Mouse (Mus musculus) brain, embryonic 14.5 days (tissue): ENCODE data around the gene Arhgap17. TPM values are rescaled to one million over a fixed set of nuclear protein-coding genes. Genes with fewer than 3 reads are reported as not detected.
A peak's percentile ranks its signal among the peaks of the same experiment; 100 is the strongest.

Experiments
- DNase-seq: peaks from one replicate; pipeline ENCODE4 v3.0.0-alpha.2; 2011; ENCODE audit warnings: low read depth
- CTCF ChIP-seq: fragments of 200-500 bp; IDR thresholded peaks from 2 replicates; pipeline ENCODE4 v1.5.1; 2012; ENCODE audit warnings: inconsistent platforms, mild to moderate bottlenecking, moderate library complexity, borderline replicate concordance; ENCODE audit not compliant: insufficient read depth, insufficient read length; ENCODE audit errors: extremely low read depth
- POLR2A ChIP-seq: fragments of 200-500 bp; IDR thresholded peaks from 2 replicates; pipeline ENCODE4 v1.6.1; 2012; ENCODE audit warnings: mild to moderate bottlenecking, inconsistent platforms, borderline replicate concordance; ENCODE audit not compliant: poor library complexity, insufficient read depth, insufficient read length, severe bottlenecking; ENCODE audit errors: extremely low read depth
- polyA plus RNA-seq: library from polyadenylated mRNA; depleted of rRNA; stranded (reverse); fragments of >200 nt; gene quantifications from 2 replicates; pipeline ENCODE4 v1.2.3, GENCODE M21; 2012

Arhgap17 gene
- polyA plus RNA-seq, 1 experiment: 24.4 TPM

DNA sequence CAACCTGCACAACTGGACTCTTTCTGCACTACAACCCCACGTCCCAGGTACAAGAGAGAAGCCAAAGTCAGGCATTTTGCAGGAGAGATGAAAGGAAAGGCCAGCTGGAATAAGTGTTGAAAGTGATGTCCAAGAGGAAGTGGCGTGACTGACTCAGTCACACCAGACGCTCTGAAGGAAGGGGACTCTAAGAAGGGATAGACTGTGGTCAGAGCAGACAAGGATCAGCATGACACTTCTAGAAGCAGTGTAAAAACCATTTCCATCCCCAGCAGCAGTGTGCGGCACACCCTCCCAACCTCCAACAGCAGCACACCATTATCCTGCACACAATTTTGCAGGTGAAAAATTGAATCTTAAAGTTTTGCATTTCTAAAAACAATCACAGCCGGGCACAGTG, 15.3 kb downstream of the Arhgap17 start:
- DNase-seq: no peak
- TF ChIP-seq POLR2A (no peak), CTCF (no peak)

DNA sequence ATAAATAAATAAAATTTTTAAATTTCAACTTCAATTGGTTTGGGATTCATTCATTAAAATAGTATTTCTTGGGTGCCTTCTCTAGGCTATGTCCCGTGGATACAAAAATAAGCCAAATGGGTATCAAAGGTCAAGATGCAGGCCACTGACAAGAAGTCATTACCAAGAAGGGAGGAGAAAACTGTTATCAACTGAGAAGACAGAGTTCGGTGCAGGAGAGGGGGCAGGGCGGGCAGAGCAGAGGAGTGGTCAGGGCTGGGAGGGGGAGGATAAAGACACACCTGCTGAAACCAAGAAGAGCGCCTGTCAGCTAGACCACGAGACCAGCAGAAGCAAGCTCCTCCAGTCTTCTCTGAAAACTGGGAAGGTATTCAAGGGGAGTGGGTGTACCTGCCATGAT, 15.8 kb downstream of the Arhgap17 start:
- TF ChIP-seq CTCF: no peak
- no peak for TF ChIP-seq POLR2A
- no peak for DNase-seq

DNA sequence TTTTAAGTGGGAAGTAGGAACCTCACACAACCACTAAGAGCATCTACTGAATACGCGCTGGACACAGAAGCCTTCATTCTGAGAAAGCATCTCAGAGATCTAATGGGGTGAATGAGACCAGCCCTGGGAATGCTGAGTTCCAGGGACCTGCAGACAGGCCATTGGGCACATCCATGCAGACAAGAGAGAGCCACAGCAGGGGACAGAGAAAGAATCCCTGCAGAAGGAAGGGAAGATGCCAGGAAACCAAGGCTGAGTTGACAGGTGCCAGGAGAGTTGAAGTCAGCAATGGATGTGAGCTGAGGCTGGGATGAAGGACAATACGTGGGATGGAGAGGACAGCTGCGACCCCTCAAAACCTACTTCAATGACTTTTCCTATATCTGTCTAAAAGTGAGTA, 16.6 kb downstream of the Arhgap17 start:
- TF ChIP-seq POLR2A (no peak), CTCF (no peak)
- DNase-seq: no peak

DNA sequence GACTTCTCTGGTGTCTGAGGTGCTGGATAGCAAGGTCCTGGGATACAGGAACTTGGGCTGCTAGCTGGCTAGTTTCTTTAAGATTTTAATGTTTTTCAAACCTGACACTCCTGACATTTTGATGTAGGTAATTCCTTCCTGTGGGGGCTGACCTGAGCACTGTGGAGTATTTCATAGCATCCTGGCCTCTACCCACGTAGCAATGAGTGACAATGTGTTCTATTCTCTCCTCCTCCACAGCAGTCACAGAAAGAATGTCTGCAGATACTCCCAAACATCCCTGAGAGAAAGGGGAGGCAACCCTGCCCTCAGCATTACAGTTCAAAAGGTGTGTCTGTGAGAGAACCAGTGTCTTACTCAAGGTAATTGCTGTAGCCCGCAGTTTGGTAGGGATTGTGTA, 19.5 kb downstream of the Arhgap17 start:
- TF ChIP-seq POLR2A: no peak
- DNase-seq: no peak

DNA sequence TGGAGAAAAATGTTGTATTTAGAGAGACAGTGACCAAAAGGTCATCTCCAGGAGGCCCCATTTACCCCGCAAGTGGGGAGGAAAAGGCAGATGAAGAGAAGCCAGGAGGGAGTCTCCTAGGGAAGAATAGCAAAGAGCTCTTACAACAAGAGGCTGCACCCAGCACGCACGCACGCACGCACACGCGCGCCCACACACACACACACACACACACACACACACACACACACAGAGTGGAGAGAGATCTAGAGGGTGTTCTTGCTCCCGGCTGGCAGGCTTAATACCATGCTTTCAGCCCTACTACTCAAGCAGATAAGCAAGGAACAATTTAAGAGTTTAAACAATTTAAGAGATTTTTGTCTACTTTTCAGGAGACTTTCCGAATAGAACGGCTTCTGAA, 19.9 kb downstream of the Arhgap17 start:
- DNase-seq: peak; percentile 34
- no peak for TF ChIP-seq POLR2A
- no peak for TF ChIP-seq CTCF

DNA sequence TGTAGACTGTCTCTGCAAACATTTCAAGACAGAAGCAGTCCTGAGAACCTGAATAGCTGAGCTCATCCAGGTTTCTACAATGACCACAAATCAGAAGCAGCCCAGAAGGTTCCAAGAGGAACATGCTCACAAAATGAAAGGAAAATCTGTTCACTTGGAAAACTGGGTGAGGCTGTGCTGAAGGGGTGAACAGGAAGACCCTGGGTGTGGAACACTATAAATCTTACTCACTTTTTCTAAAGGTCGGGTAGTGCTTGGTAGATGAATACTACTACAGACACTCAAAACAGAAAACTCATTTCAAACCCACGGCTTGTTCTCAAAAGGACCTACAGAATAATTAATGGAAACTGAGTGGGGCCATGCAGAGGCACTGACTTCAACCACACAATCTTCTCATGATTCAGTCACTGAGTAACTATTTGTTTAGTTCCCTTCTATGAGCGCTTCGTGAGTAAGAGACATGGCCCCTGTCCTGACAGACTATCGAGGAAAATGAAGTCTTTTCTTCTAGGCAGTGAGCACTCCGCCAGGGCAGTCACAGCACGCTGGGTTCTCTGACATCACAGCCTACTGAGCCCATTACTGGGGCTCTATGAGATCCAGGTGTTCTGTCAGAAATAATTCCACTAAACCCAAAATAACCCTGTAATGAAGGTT, 23.0 kb downstream of the Arhgap17 start:
- TF ChIP-seq POLR2A: no peak
- TF ChIP-seq CTCF: no peak
- no peak for DNase-seq

DNA sequence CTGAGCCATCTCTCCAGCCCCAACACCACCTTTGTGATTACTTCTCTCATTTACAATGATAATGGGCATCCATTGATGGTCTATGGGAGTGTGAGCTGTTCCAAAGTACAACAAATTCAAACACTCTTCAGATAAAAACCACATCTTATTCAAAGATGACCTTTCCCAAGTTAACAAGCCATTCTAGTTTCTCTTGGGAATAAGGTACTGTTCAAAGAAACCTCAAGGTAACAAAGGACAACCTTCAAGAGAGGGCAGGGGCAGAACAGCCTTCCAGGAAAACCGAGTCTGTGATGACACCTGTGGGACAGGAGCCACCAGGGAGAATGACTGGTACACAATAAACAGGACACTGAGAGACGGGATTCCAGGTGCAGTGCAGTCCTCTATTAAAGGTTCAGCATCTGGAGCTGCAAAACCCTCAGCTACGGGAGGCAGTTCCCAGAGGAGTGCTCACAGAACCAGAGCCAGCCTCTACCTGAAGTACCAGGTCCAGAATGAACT, 24.6 kb downstream of the Arhgap17 start:
- TF ChIP-seq POLR2A (no peak), CTCF (no peak)

DNA sequence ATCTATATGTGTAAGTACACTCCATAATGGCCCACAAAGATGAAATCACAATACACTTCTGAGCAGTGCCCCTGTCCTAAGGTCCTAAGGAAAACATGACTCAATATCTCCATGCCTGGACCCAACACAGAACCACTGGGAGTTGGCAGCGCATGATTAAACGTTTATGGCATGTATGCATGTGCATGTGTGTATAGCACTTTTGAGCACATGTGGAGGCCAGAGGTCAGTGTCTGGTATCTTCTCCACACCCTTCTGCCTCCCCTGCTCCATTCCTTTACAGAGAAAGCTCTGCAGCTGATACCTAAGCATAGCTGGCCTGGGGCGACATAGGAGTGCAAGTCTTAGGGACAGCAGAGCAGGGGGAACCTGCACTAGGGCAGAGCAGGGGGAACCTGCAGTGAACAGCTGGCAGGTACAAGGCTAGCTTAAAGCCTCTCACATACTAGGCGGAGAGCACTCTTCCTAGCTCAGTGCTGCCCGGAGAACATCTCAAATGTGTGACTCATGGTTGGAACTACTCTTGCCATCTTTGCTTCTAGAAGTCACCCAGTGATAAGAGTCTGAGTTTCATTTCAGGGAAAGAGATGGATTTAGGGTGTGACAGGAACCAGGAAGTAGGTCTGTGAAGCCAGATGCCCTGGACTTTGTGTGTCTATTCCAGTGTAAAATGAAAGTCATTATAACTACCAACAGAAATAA, 25.5 kb downstream of the Arhgap17 start:
- DNase-seq: no peak
- TF ChIP-seq POLR2A (no peak), CTCF (no peak)

More for the DNA sequence above, 24.6 kb downstream of the Arhgap17 start:
- DNase-seq: no peak

DNA sequence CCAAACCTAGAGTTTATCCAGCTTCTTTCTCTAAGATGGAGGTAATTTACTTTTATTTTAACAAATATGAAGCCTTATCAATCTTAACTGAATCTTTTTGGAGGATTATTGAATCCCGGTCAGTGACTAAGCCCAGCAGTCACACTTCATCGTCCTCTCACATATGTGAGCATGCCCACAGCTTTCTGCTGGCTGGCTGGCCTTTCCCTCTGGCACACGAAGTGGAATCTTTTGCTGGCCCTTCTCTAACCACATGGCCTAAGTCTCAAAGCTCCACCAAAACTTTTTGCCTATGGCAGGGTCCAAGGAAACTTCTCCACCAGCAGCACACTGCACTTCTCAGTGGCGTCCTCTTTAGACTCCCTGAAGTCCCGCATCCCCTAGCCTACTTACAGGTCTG, 27.8 kb downstream of the Arhgap17 start:
- DNase-seq: no peak
- TF ChIP-seq POLR2A: no peak
- TF ChIP-seq CTCF: no peak

DNA sequence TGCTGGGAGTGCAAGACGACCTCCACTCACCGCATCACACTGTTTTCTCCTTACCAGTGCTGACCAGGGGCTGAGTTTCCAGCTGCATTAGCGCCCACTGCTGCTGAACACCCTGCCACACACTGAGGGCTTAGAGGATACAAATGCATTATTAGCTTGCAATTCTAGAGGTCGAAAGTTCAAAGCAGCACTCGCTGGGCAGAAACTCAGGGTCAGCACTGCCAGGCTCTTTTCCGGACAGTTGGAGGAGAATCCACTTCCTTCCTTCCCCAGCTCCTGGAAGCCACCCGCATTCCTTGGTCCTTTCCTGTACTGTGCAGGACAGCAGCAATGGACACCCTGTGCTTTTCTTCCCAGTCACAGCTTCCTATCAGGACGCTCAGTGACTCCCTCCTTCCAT, 31.4 kb downstream of the Arhgap17 start:
- TF ChIP-seq POLR2A: no peak
- TF ChIP-seq CTCF: no peak
- DNase-seq: no peak

DNA sequence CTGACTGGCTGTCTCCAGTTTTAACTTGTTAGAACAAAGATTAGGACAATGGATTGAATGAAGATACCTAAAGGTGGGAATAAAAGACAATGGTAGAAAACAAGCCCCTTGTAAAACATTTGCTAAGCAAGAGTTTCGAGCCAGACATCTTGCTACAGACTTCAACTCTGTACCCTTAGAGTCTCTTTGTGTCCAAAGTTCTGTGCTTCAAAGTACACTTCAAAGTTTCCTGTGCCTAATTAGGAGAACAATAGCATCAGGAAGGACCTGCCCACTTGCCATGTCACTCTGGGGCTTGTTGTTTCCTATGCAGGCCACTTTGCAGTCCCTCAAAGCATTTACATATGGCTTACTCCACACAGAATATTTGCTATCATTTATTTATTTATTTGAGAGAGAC, 33.4 kb downstream of the Arhgap17 start:
- TF ChIP-seq POLR2A: no peak
- no peak for TF ChIP-seq CTCF
- DNase-seq: no peak

DNA sequence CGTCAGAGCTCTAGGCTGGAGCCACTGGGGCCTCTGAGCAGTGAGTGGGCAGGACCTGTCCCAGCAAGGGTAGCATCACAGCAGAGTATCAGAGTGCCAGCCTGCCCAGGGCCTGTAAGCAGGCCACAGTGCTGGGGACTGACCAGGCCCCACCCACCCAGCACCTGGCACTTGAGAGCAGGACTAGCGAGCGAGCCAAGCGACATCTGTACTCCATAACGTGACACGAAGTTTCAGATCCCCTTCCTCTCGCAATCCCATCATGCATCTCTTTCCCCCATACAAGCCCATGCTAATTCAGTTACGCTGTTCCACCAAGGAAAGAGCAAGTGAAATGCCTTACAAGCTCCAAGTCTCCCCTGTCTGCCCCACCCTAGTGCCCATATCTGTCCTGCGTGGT, 39.2 kb downstream of the Arhgap17 start:
- no peak for TF ChIP-seq POLR2A
- TF ChIP-seq CTCF: no peak
- DNase-seq: no peak

DNA sequence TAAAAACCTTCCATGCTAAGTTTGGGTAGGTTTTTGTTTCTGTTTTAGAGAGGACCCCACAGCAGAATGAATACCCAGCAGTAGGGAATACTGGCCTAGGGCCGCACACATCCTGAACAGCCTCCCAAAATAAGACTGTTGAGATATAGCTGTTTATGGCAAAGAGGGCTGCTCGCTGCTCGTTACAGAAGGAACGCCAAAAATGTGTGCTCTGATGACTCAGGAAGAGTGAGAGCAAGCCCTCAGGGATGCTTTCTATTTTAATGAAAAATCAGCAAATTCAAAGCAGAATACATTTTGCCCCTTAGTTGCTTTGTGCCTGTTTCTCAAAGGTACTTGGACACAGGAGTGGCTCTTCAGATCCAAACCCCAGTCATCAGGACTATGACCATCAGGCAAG, 41.8 kb downstream of the Arhgap17 start:
- TF ChIP-seq POLR2A (no peak), CTCF (no peak)
- DNase-seq: no peak
